Mouse (Mus musculus): ENCODE data around the gene Bcl6b. TPM values are rescaled to one million over a fixed set of nuclear protein-coding genes. Genes with fewer than 3 reads are reported as not detected.
A peak's percentile ranks its signal among the peaks of the same experiment; 100 is the strongest.

The Bcl6b gene
- polyA plus RNA-seq, 1 experiment from 2014 or later: 13.0 TPM

- Histone ChIP-seq H3K4me3 (ENCODE audit: low read depth, low read length) (peak within 1 kb of the TSS; percentile 53), H3K27ac (replicated peaks; ENCODE audit: low read depth, low read length) (peak within 1 kb of the TSS; percentile 71), H3K9ac (ENCODE audit: low read depth, low read length) (peak within 1 kb of the TSS; percentile 70), H3K9me3 (ENCODE audit: control insufficient read depth, low read length) (no peaks in the 10 kb centered on the region), H3K27me3 (replicated peaks; ENCODE audit: control insufficient read depth, insufficient read depth, low read length) (peaks cover 39% of the 10 kb centered on the region), H3K36me3 (ENCODE audit: control insufficient read depth, insufficient read depth, low read length) (peaks cover 3% of the 10 kb centered on the region; the same call in 1 of the 2 replicates), H3K4me1 (ENCODE audit: control insufficient read depth, insufficient read depth, low read length) (no peaks in the 10 kb centered on the region; the same call in 1 of the 2 replicates), H3K4me2 (ENCODE audit: low read depth, low read length) (peak within 1 kb of the TSS; percentile 94)
- DNase-seq (ENCODE audit: low spot score) (peak; percentile 99), ATAC-seq (ENCODE audit: low read depth) (peak; percentile 96)
- WGBS: under 1% methylated on average over 28 of the region's 28 CpGs
Measured at GRCm38 (mm10) chr11:70220731-70221602, 8.6 kb downstream of the Bcl6b start, which contains the start of gene Slc16a13. TSS of gene Slc16a13 (minus strand) at chr11:70221064.

GRCm38 (mm10) chr11:70220323-70220722 is 9.3 kb downstream of the Bcl6b start:
- Histone ChIP-seq H3K36me3 (ENCODE audit: control insufficient read depth, insufficient read depth, low read length) (peaks cover 3% of the 10 kb centered on the region; the same call in 1 of the 2 replicates), H3K4me3 (ENCODE audit: low read depth, low read length) (peak overlapping the region; percentile 53), H3K27ac (replicated peaks; ENCODE audit: low read depth, low read length) (peak overlapping the region; percentile 41), H3K9ac (ENCODE audit: low read depth, low read length) (peak overlapping the region; percentile 70), H3K9me3 (ENCODE audit: control insufficient read depth, low read length) (no peaks in the 10 kb centered on the region), H3K4me1 (ENCODE audit: control insufficient read depth, insufficient read depth, low read length) (peaks cover under 1% of the 10 kb centered on the region; the same call in 1 of the 2 replicates), H3K27me3 (replicated peaks; ENCODE audit: control insufficient read depth, insufficient read depth, low read length) (peaks cover 39% of the 10 kb centered on the region), H3K4me2 (ENCODE audit: low read depth, low read length) (peak overlapping the region; percentile 94)
- ATAC-seq (ENCODE audit: low read depth) (no peak), DNase-seq (ENCODE audit: low spot score) (no peak)
- 2% methylated on average over 22 of the region's 24 CpGs for WGBS

- no peaks in the 10 kb centered on the region for H3K9me3 ChIP-seq (ENCODE audit: control insufficient read depth, low read length)
- H3K27ac ChIP-seq (replicated peaks; ENCODE audit: low read depth, low read length): no peak overlapping the region
- 55% methylated on average over 7 of the region's 7 CpGs for WGBS
- DNase-seq (ENCODE audit: low spot score) (no peak), ATAC-seq (ENCODE audit: low read depth) (no peak)
- H3K4me2 ChIP-seq (ENCODE audit: low read depth, low read length): peak overlapping the region; percentile 94
- H3K27me3 ChIP-seq (replicated peaks; ENCODE audit: control insufficient read depth, insufficient read depth, low read length): peaks cover 39% of the 10 kb centered on the region
- peak overlapping the region; percentile 53 for H3K4me3 ChIP-seq (ENCODE audit: low read depth, low read length)
- H3K4me1 ChIP-seq (ENCODE audit: control insufficient read depth, insufficient read depth, low read length): peaks cover 5% of the 10 kb centered on the region
- peak overlapping the region; percentile 70 for H3K9ac ChIP-seq (ENCODE audit: low read depth, low read length)
- peaks cover 3% of the 10 kb centered on the region; the same call in 1 of the 2 replicates for H3K36me3 ChIP-seq (ENCODE audit: control insufficient read depth, insufficient read depth, low read length)
Measured at GRCm38 (mm10) chr11:70219873-70220272, 9.7 kb downstream of the Bcl6b start.

GRCm38 (mm10) chr11:70218741-70219470 is 10.7 kb downstream of the Bcl6b start:
- Histone ChIP-seq H3K4me1 (ENCODE audit: control insufficient read depth, insufficient read depth, low read length) (peaks cover 14% of the 10 kb centered on the region), H3K27ac (replicated peaks; ENCODE audit: low read depth, low read length) (no peak overlapping the region), H3K36me3 (ENCODE audit: control insufficient read depth, insufficient read depth, low read length) (peaks cover 3% of the 10 kb centered on the region; the same call in 1 of the 2 replicates), H3K9me3 (ENCODE audit: control insufficient read depth, low read length) (no peaks in the 10 kb centered on the region), H3K4me3 (ENCODE audit: low read depth, low read length) (no peak overlapping the region), H3K4me2 (ENCODE audit: low read depth, low read length) (peak overlapping the region; percentile 94), H3K27me3 (replicated peaks; ENCODE audit: control insufficient read depth, insufficient read depth, low read length) (peaks cover 39% of the 10 kb centered on the region), H3K9ac (ENCODE audit: low read depth, low read length) (no peak overlapping the region)
- DNase-seq (ENCODE audit: low spot score) (no peak), ATAC-seq (ENCODE audit: low read depth) (no peak)
- WGBS: 82% methylated on average over 12 of the region's 15 CpGs

- no peak for ATAC-seq (ENCODE audit: low read depth)
- Histone ChIP-seq H3K36me3 (ENCODE audit: control insufficient read depth, insufficient read depth, low read length) (peaks cover 3% of the 10 kb centered on the region; the same call in 1 of the 2 replicates), H3K4me2 (ENCODE audit: low read depth, low read length) (no peak overlapping the region), H3K27me3 (replicated peaks; ENCODE audit: control insufficient read depth, insufficient read depth, low read length) (peaks cover 46% of the 10 kb centered on the region), H3K9ac (ENCODE audit: low read depth, low read length) (no peak overlapping the region), H3K9me3 (ENCODE audit: control insufficient read depth, low read length) (no peaks in the 10 kb centered on the region), H3K4me3 (ENCODE audit: low read depth, low read length) (no peak overlapping the region), H3K27ac (replicated peaks; ENCODE audit: low read depth, low read length) (no peak overlapping the region), H3K4me1 (ENCODE audit: control insufficient read depth, insufficient read depth, low read length) (peaks cover 16% of the 10 kb centered on the region)
- WGBS: 84% methylated on average over 4 of the region's 4 CpGs
- DNase-seq (ENCODE audit: low spot score): no peak
Measured at GRCm38 (mm10) chr11:70218039-70218438, 11.6 kb downstream of the Bcl6b start.

GRCm38 (mm10) chr11:70216103-70216502 is 13.5 kb downstream of the Bcl6b start:
- Histone ChIP-seq H3K27ac (replicated peaks; ENCODE audit: low read depth, low read length) (no peak overlapping the region), H3K4me1 (ENCODE audit: control insufficient read depth, insufficient read depth, low read length) (peaks cover 16% of the 10 kb centered on the region), H3K4me3 (ENCODE audit: low read depth, low read length) (no peak overlapping the region), H3K27me3 (replicated peaks; ENCODE audit: control insufficient read depth, insufficient read depth, low read length) (peaks cover 52% of the 10 kb centered on the region), H3K9ac (ENCODE audit: low read depth, low read length) (no peak overlapping the region), H3K9me3 (ENCODE audit: control insufficient read depth, low read length) (no peaks in the 10 kb centered on the region), H3K4me2 (ENCODE audit: low read depth, low read length) (no peak overlapping the region), H3K36me3 (ENCODE audit: control insufficient read depth, insufficient read depth, low read length) (peaks cover 3% of the 10 kb centered on the region; the same call in 1 of the 2 replicates)
- ATAC-seq (ENCODE audit: low read depth) (no peak), DNase-seq (ENCODE audit: low spot score) (no peak)
- WGBS: 71% methylated on average over 2 of the region's 3 CpGs

- Histone ChIP-seq H3K4me3 (ENCODE audit: low read depth, low read length) (no peak overlapping the region), H3K27ac (replicated peaks; ENCODE audit: low read depth, low read length) (no peak overlapping the region), H3K4me2 (ENCODE audit: low read depth, low read length) (no peak overlapping the region), H3K9me3 (ENCODE audit: control insufficient read depth, low read length) (no peaks in the 10 kb centered on the region), H3K36me3 (ENCODE audit: control insufficient read depth, insufficient read depth, low read length) (peaks cover 3% of the 10 kb centered on the region; the same call in 1 of the 2 replicates), H3K9ac (ENCODE audit: low read depth, low read length) (no peak overlapping the region), H3K4me1 (ENCODE audit: control insufficient read depth, insufficient read depth, low read length) (peaks cover 16% of the 10 kb centered on the region), H3K27me3 (replicated peaks; ENCODE audit: control insufficient read depth, insufficient read depth, low read length) (peaks cover 52% of the 10 kb centered on the region)
- DNase-seq (ENCODE audit: low spot score) (no peak), ATAC-seq (ENCODE audit: low read depth) (no peak)
- WGBS: 16% methylated on average over 14 of the region's 22 CpGs
Measured at GRCm38 (mm10) chr11:70215301-70215700, 14.3 kb downstream of the Bcl6b start.

GRCm38 (mm10) chr11:70214856-70215209 is 14.8 kb downstream of the Bcl6b start:
- Histone ChIP-seq H3K9me3 (ENCODE audit: control insufficient read depth, low read length) (no peaks in the 10 kb centered on the region), H3K9ac (ENCODE audit: low read depth, low read length) (peak overlapping the region; percentile 59; the same call in 1 of the 2 replicates), H3K4me1 (ENCODE audit: control insufficient read depth, insufficient read depth, low read length) (peaks cover 16% of the 10 kb centered on the region), H3K4me3 (ENCODE audit: low read depth, low read length) (peak overlapping the region; percentile 34), H3K27me3 (replicated peaks; ENCODE audit: control insufficient read depth, insufficient read depth, low read length) (peaks cover 52% of the 10 kb centered on the region), H3K27ac (replicated peaks; ENCODE audit: low read depth, low read length) (no peak overlapping the region), H3K4me2 (ENCODE audit: low read depth, low read length) (peak overlapping the region; percentile 68), H3K36me3 (ENCODE audit: control insufficient read depth, insufficient read depth, low read length) (peaks cover 3% of the 10 kb centered on the region; the same call in 1 of the 2 replicates)
- 8% methylated on average over 18 of the region's 18 CpGs for WGBS
- no peak for DNase-seq (ENCODE audit: low spot score)
- ATAC-seq (ENCODE audit: low read depth): peak; percentile 7; the same call in 1 of the 2 replicates
